Mouse (Mus musculus) megakaryocyte-erythroid progenitor cell, adult 5-6 weeks (primary cell): ENCODE results near the gene Cacng7. TPM values are rescaled to one million over a fixed set of nuclear protein-coding genes. Genes with fewer than 3 reads are reported as not detected.
"Not testable (repeated sequence)": the region's sequence is repeated elsewhere in the genome, so short reads cannot be mapped to it uniquely, and the experiment has no call there.

Experiments used
- ATAC-seq: replicated peaks from 2 replicates; pipeline ENCODE4 v1.8.0; 2016; ENCODE audit warnings: mild to moderate bottlenecking, inconsistent platforms; ENCODE audit not compliant: severe bottlenecking, poor library complexity, low FRiP score, low TSS enrichment
- total RNA-seq, 2 experiments: library from RNA; stranded (forward) in 1 of 2; stranded (reverse) in 1 of 2; fragments of 200-1000, 215-1000 nt in 1 of 2; fragments of >200 nt in 1 of 2; fragmentation: Nextera tagmentation in 1 of 2; gene quantifications; 2 replicates each; pipeline ENCODE4 v1.2.3; 2014 to 2017

Cacng7 gene
- total RNA-seq (2014; fragmentation: Nextera tagmentation) (not detected in 2 replicates), total RNA-seq (2017) (not detected in 2 replicates)

DNA sequence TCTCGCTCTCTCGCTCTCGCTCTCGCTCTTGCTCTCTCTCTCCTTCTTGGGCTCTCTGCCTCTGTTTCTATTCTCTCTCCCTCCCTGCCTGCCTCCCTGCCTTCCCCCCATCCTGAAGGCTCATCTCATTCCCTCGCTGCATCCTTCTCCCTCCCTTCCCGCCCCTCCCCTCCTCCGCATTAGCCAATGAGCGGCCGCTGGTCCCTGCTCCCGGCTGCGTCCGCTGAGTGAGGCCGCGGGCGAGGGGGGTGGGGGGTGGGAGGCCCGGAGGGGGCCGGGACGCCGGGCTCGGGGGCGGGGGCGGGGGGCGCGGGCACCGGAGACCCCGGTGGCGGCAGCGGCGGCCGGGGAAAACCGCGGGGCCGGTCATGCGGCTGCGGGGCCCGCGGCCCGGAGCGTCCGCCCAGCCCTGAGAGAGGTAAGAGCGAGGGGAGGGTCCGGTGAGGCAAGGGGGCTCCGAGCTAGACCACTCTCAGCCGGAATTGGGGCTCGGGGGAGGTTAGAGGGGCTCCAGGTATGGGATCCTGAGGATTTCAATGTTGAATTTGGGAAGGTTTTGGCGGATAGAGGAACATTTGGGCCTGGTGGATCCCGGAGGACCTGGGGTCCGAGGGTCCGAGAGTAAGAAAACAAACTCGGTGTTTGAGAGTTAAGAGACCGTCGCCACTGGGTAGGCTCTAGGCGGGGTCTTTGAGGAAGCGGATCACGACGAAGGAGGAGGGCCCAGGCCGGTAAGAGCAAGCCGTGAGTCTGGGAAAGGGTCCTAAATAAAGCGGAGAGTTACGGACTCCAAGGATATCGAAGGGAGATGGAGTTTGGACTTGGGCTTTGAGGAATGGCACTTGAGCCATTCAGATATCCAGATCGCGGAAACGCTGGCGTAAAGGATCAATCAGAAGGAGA, at the start of gene Cacng7:
Cacng7 (plus strand) TSS at position 337 of the 903 bp plus-strand sequence.
- ATAC-seq: no peak

DNA sequence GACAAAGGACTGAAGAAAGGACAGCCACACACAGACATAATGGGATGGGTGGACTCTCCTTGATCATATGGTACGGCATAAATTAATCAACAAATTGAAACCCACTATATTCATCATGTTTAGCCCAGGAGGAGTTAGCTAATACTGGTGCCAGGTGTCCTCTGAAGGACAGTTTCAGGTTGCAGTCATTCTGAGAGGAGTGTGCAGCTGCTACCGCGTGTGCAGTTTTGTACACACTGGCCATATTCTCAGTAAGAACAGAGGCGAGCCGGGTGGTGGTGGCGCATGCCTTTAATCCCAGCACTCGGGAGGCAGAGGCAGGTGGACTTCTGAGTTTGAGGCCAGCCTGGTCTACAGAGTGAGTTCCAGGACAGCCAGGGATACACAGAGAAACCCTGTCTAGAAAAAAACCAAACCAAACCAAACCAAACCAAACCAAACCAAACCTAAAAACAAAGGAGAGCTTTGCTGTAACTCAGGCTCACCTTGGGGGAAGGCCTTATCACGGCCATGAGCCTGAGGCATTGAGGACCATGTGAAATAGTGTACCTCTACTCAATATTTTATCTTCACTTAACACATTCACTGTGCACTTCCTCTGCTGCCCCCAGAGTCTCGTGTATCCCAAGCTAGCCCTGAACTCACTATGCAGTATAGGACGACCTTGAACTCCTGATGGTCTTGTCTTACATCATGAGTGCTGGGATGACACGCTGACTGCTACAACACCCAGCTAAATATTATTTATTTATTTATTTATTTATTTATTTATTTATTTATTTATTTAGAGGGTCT, 49.5 kb upstream of the Cacng7 start:
- ATAC-seq: no peak

DNA sequence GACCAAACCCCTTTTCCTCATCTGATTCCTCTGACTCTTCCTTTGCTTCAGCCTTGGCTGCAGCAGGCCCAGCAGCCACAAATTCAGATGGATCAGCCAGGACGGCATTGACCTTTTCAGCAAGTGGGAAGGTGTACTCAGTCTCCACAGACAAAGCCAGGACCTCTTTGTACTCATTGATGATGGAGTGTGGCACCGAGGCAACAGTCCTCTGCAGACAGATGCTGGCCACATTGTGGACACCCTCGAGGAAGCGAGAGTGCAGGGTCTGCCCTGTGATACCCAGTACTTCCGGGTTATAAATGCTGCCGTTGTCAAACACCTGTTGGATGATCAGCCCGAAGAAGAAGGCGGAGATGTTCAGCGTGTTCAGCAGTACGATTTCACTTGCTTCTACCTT, 48.2 kb upstream of the Cacng7 start:
- ATAC-seq: no peak

DNA sequence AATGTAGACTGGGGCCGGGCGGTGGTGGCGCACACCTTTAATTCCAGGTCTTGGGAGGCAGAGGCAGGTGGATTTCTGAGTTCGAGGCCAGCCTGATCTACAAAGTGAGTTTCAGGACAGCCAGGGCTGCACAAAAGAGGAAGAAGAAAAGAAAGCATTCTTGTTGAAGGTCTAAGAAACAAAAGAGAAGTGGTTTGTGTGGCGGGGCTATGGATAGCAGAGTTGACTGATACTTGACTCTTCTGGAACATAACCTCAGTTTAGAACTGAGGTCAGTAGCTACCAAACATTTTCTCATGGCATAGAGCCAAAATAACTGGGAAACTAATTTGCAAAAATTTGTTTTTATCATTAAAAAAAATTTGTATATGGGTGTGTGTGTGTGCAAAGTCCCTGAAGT, 46.7 kb upstream of the Cacng7 start:
- ATAC-seq: no peak

DNA sequence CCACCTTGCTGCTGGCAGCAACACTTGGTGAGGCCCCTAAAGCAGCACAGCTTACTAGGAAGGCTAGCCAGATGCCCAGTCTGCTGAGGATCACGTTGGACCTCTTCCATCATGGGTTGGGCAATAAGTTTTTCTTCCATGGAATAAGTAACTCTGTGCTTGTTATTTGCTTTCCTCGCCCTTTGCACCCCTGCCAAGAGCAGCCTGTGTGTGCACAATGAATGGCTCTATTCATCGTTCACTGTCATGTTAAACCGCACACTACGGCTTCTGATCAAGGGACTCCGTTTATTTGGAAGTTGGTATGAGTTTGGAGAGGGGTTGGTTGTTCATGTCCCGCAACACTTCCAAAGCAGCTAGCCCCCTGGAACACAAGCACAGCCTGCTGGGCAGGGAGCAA, 45.6 kb upstream of the Cacng7 start:
- ATAC-seq: no peak

DNA sequence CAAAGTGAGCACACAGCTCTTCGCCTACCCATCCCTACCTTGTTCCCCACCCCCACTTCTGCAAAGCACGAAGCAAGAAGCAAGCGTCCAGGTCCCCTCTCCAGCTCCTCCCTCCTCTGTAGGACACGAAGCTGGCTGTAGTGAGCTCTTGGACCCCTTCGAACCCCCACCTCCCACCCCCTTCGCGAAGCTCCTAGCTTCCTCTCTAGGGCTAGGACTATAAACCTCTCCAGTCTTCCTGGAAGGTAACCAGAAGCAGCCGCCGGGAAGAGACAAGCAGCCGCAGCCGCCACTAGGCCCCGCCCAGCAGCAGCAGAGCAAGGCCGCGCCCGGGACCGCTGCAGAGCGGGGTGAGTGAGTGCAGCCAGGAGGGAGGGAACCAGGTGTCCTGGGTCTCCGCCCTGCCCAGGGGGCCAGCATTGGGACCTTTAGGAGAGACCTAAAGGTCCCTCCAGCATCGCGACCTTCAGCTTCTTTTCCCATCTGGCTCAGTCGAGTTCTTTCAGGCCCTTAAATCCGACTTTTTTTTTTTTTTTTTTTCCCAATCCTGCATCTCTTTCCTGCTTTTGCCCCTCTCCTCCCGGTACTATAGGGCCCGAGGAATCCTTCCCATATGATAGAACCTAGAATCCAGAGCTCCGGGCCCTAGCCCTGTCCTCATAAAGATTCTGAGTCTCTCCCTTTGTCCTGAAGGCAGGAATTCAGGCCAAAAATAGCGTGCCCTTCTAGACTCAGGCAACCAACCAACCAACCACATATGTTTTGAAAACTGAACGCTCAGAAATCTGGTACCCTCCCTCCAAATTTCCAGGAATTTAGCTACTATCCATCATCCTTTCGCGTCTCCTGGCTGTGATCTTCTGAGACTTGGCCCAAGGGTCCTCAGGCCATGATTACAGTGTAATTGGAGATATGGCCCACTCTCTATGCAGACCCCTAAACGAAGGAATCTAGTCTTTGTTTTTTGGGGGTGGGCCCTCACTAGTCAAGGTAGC, 43.5 kb upstream of the Cacng7 start, which contains the start of the genes Myadm and Prkcg:
Myadm (plus strand) TSS at position 105 of the 995 bp plus-strand sequence.
Prkcg (plus strand) TSS at position 204 of the 995 bp plus-strand sequence.
- peak; percentile 88 for ATAC-seq

DNA sequence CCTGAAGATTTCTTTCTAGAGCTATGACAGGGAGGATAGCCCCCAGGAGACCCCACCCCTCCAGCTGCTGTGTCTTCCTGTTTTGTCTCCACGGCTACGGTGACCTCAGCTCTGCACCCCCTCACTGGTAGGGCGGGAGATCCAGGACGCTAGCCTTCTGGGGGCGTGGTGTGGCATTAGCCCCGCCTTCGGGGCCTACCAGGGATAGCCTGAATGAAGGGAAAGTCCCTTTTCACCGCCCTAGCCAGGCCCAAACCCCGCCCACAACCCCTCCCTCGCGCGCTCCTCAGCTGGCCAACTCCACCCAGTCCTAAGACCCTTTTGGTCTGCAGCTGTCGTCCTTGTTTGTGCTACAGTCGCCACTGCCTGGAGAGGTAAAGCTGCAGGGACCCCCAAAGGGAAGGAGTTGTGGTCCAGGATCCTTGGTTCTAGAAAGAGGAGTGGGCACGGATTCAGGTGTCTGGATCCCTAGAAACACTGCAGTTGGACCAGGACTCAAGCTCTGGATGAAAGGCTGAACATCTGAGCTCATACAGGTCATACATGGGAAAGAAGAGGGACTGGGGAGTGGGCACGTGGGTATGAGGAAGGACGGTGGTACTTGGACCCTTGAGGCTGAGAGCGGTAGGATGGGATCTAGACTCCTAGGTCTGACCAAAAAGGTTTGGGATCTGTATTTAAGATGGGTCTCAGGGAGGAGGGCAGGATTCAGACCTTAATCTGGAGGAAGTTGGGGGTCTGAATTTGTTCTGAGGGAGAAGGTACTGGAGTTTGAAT, 42.3 kb upstream of the Cacng7 start:
- ATAC-seq: peak; percentile 88

DNA sequence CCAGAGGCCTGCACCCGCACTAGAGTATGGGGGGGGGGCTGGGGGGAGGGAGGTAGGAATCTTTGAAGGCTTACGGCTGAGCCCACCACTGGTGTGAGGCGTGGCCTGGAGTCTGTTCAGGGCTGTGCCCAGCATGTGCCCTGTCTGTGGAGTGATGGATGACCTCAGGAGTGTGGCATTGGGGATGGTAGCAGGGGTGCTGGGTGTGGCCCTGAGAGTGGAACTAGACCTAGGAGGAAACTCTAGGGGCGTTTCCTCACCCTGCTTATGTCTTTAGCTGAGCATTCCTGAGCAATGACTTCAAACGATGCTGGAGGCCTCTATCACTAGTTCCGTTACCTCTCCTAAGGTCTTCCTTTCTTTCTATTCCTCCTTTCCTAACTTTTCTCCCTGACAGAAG, 41.6 kb upstream of the Cacng7 start:
- ATAC-seq: no peak

DNA sequence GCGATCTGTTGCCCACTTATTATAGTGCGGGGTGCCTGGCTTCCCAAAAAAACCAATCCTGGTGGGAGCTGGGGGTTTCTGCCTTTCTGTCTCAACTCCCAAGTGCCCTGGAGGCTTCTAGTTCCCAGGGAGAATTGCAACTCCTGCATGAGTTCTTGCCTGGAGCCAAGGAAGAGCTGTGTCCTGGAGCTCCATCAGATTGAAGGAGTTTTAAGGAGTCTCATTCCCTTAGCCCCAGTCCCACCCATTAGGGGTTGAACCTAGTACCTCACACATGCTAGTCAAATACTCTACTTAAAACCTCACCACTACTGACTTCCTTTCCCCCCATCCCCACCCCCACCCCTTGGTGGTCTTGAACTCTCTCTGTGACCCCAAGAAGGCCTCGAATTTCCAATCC, 41.0 kb upstream of the Cacng7 start:
- no peak for ATAC-seq

DNA sequence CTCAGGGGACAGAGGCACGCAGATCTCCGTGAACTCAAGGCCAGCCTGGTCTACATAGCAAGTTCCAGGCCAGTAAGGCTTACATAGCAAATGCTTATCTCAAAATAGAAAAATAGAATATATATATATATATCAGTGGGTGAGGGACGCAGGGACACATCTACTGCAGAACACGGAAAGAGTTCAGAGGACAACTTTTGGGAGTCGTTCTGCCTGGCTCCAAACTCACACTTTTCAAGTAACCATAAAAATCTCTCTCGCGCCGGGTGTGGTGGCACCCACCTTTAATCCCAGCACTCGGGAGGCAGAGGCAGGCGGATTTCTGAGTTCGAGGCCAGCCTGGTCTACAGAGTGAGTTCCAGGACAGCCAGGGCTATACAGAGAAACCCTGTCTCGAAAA, 40.5 kb upstream of the Cacng7 start:
- ATAC-seq: not testable (repeated sequence)

DNA sequence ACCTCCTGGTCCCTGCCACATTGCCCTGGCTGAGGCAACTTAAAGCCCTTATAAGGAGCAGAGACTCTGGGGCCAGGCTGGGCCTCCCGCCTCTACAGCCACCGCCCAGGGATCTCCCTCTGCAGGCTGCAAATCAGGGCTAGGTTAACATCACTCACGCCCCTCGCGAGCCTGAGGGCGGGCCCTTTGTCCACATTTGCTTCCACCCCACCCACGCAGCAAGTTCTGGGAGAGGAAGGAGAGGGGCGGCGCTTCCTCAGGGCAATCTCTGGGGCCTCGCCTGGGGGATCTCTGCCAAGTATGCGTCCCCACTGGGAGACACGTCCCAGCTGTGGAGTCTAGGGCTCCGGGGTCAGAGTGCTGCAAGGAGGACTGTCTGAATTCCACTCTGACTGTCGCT, 40.0 kb upstream of the Cacng7 start:
- ATAC-seq: peak; percentile 61

DNA sequence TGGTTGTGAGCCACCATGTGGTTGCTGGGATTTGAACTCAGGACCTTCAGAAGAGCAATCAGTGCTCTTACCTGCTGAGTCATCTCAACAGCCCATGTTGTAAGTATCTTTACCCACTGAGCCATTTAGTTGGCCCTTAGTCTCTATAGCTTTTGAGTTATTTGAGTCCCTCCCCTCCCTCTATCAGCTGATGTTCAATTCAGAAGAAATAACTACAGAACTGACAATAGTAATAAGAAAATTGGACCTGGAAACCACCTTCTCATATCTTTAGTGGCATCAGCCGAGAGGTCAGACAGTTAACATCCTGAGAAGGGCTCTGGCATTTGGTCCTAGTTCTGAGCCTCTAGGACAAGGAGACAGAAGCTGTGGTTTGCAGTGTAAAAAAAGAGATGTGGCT, 38.0 kb upstream of the Cacng7 start:
- ATAC-seq: no peak

DNA sequence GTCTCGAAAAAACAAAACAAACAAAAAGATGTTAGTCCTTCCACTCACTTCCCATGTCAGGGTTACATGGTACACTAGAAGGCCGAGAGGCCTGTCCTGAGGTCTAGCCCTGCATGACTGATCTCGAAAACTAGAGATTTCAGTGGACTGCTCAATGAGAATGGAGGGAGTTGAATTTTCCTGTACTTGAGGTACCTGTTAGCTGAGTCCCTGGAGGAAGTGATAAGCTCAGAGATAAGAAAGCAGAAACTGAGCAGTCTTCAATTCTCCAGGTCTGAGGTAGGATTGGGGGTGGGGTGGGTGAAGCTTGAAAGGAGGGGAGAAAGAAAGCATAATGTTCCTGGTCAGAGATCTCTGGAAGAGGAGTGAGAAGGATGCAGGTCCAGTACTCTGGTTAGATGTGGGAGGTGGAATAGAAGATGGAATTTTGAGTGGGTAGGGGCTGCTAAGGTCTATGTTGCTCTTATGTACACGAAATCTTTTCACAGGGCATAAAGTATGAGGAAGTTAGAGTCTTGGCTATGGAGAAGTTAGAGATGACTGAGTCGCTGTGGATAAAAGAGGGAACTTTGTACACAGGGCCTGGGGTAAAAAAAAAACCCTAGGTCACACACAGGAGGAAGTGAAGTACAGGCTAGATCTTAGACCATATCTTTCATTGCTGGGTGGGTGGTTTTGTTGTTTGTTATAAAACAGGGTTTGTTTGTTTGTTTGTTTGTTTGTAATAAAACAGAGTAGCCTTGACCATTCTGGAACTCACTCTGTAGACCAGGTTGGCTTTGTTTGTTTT, 37.2 kb upstream of the Cacng7 start:
- no peak for ATAC-seq

DNA sequence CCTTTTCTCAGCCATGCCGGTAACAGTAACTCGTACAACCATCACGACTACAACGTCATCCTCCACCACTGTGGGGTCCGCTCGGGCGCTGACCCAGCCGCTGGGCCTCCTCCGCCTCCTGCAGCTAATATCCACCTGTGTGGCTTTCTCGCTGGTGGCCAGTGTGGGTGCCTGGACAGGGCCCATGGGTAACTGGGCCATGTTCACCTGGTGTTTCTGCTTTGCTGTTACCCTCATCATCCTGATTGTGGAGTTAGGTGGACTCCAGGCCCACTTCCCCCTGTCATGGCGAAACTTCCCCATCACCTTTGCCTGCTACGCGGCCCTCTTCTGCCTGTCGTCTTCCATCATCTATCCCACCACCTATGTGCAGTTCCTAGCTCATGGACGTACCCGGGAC, 36.0 kb upstream of the Cacng7 start:
- ATAC-seq: no peak

DNA sequence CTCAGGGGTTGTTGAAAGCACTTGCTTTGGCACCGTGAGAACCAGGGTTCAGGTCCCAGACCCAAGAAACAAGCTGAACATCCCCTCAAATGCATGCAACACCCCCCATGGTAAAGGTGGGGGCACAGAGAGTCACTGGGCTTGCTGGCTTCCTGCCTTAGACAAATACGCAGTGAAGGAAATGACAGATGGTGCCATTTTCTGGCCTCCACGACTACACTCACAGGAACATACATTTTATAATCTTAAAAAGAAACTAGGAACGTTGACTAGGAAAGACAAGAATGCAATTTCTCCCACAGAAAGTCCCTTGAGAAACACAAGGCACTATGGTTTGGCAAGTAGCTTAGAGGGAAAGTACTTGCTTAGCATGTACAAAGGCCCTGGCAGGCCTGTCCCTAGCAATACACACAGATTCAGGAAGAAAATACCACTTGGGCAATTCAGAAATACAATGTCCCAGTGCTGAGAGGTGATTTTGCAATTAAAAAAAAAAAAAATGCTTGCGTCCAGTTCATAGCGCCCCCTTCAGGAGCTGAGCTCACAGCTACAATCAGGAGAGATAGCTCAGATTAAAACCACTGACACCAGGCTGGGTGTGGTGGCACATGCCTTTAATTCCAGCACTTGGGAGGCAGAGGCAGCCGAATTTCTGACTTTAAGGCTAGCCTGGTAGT, 32.7 kb upstream of the Cacng7 start:
- ATAC-seq: no peak

DNA sequence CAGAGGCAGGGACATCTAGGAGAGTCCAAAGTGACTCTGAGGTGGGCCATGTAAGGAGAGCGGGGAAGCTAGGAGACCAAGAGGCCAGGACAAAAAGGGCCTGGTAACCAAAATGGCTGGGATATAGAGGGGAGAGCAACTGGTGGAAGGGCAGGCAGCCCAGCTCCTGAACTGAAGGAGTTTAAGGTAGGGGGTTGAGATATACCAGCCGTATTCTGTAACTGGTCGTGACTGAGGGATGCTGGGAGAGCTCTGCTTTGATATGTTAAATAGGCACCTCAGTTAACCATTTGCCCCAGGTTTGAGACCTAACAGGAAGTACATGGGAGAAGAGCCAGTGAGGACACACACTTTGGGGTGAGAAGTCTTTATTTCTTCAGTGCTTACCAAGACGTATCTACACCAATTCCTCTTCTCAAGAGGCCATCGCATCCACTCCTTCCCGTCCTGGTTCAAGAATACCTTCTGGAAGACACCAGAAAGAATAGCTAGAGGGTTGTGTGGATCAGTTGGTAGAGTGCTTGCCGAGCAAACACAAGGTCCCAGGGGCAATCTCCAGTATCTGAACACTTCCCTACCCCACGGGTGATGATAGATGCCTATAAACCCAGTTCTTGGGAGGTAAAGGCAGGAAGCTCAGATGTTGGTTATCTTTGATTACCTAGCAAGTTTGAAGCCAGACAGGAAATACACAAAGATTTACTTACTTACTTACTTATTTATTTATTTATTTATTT, 31.7 kb upstream of the Cacng7 start:
- ATAC-seq: no peak
